Mouse (Mus musculus) neural tube, embryonic 10.5 days (tissue): ENCODE data around the gene Nelfb.

Experiments used
- DNase-seq: peaks from one replicate; pipeline ENCODE4 v3.0.0-alpha.2; 2017; ENCODE audit warnings: low spot score; ENCODE audit errors: extremely low spot score

Gene Nelfb

DNA sequence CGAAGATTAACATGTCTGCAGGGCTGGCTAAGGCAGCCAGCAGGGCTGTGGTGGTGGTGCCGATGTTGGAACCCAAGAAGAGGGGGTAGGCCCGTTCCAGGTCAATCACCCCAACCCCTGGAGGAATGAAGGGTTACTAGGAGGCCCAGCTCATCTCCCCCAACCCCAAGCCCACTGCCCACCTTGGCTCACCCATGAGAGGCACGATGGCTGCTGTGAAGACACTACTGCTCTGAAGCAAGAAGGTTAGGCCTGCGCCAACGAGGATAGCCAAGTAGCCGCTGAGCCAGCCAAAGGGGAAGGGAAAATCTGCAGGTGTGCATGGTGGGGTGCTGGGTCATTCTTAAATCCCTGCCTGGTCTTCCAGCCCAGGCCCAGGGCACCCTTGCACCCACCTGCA, 19.3 kb upstream of the Nelfb start:
- DNase-seq: no peak

DNA sequence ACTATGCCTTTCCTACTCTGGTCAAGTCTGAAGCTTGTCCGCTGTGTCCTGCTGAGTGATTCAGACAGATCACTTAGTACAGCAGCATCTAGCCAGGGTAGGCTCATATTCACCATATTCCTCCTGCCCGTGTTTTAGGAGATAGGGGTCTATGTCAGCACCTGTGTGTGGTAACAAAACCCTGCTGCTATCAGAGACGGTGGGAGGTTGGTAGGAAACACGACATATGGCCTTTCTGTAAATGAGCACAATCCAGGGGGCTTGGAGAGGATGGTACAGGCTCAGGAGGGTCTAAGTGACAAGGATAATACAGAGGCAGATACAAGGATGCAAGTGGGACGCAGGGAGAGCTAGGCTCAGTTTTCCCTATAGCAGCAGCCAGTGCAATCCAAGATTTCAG, 18.3 kb upstream of the Nelfb start:
- no peak for DNase-seq

GRCm38 (mm10) chr2:25228995-25229530, 17.8 kb upstream of the Nelfb start:
- no peak for DNase-seq

DNA sequence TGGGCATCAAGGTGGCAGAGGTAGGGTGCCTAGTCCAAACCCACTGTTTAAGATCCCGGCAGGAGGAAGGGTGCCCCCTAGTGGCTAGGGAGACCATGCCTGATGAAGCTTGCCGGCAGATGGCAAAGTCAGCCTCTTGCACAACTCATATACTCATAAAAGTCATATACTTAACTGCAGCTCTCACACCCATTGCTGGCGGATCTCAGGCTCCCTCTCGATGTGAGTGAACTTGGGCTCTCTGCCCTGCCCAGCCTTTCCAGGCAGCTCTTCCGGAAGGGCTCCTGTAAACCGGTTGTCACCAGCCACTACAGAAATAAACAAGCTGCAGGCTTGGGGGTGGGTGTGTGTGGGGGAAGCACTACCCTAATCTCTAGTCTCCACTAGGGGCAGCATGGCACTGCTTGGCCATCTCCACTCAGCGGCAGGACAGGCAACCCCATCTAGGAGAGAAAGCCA, 17.2 kb upstream of the Nelfb start:
- peak; percentile 81 for DNase-seq

- no peak for DNase-seq
Measured at GRCm38 (mm10) chr2:25227406-25227805, 16.1 kb upstream of the Nelfb start.

GRCm38 (mm10) chr2:25226864-25227263, 15.6 kb upstream of the Nelfb start:
- DNase-seq: no peak

- DNase-seq: no peak
Measured at GRCm38 (mm10) chr2:25225811-25226379, 14.6 kb upstream of the Nelfb start.

DNA sequence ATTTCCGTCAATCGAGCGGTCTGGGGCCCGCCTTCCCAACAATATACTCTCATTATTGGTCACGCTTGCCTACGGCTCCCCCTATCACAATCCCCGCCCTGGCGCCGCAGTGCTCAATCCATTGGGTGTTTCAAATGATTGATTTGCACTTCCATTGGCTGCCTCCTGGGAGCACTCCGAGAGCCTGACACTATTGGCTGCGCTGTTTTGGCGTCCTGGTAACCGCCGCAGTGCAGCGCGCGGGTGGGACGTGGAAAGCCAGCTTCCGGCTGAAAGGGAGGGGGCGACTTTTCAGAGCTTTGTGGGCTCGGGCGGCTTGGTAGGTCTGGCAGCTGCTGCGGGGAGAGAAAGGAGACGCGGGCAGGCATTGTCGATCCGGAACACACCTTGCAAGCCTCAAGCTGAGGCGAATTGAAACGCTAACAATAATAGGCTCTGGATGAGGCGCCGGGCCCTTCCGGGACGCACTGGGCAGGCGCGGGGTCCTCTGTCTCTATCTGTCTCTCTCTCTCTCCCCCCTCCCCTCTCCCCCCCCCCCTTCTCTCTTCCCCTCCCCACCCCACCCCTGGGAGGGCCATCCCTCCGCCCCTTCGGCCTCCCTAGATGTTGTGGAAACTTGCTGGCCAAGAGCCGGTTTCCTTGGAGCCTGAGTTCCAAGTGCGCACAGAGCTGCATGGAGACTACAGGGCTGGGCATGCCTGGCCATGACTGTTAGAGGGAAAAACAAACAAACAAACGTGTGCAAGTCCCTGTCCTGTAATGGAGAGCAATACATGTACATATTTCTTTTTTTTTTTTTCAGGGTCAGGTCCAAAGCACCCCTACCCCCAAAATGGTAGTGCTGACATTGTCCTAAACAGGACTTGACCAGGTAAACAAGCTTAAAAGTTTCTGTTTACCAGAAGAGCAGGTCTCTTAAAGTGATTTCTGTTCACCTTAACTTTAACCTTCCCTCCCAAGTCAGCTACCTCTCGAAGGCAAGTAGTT, 13.8 kb upstream of the Nelfb start:
- DNase-seq: peak; percentile 96

GRCm38 (mm10) chr2:25224492-25224765, 13.1 kb upstream of the Nelfb start, which contains the start of gene Tubb4b:
TSS of gene Tubb4b (minus strand) at chr2:25224702.
- no peak for DNase-seq

DNA sequence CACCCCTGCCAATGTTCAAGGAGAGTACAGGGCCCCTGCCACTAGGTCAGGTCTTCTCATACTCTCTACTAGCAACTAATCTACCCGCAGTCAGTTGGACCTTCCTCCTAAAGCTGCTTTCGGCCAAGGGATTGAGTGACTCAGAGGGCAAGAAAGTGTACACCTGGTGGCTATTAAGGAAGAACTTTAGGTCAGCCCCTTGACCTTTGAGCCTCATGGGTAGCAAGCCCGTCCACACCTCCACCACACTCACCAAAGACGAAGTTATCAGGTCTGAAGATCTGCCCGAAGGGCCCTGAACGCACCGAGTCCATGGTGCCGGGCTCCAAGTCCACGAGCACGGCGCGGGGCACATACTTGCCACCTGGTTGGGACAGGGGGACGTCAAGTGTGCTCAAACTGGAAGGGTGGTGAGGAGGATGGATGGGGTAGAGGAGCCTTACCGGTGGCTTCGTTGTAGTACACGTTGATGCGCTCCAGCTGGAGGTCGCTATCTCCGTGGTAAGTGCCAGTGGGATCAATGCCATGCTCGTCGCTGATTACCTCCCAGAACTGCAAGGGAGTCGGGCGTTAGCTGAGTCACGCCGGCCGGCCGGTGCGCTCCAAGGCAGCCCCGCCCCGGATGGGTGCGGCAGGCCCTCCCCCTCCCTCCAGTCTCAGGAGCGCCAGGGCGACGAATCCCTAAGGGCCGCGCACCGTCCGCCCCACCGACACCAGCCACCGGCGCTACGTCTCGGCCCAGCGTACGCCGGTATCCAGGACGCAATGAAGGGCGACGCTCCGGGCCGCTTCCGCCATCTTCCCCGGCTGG, 12.6 kb upstream of the Nelfb start:
- no peak for DNase-seq

DNA sequence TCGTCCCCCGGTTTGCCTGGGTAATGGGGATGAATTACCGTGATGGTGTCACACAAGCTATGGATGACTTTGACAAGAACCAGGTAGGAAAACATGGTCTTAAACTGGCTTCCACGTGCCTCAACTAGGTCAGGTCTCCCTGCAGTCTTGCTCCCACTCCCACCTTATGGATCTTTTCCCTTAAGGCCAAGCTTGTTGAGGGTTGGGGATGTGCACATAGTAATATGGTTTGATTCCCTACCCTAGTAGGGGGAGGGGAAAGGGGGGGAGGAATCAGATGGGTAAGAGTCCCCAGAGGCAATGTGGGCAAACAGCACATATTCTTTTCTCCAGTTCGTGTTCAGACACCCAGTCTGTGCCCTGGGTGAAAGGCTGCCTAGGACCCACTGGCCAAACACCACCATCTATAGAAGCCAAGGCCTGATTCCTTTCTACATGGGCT, 10.1 kb upstream of the Nelfb start:
- DNase-seq: no peak

DNA sequence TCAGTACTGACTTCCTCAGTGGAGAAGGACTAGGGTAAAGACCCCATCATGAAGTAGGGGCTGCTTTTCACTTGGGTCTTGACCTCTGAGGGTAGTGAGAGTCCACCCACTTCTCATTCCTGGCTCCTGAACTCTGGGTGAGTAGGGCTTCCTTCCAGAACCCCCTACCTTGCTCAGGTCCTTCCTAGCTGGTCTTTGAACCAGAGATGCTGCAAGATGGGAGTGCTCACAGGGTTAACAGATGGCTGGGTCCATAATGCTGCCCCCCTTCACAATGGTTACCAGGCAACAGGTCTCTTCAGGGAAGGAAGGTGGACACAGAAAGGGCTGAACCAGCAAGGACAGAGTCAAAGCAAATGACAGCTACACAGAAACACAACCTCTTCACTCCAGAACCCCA, 7.2 kb upstream of the Nelfb start, which contains the start of gene Fam166a:
Gene Fam166a (plus strand): TSS at position 301 of the 400 bp plus-strand sequence.
- no peak for DNase-seq

DNA sequence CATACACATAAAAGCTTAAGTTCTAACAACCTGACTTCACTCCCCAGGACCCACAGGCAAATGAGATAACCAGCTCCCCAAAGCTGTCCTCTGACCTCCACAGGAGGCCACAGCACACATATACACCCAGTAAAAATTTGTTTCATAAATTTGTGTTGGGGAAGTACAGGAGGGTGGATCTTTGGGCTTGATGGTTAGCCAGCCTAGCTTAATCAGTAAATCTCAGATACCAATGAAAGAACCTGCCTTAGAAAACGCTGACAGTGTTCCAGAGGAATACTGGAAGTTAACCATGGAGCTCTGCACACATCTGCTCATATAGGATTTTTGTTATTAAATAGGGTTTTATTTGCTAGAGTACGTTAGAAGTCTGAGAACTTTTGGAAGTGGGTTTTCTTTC, 6.4 kb upstream of the Nelfb start:
- no peak for DNase-seq

DNA sequence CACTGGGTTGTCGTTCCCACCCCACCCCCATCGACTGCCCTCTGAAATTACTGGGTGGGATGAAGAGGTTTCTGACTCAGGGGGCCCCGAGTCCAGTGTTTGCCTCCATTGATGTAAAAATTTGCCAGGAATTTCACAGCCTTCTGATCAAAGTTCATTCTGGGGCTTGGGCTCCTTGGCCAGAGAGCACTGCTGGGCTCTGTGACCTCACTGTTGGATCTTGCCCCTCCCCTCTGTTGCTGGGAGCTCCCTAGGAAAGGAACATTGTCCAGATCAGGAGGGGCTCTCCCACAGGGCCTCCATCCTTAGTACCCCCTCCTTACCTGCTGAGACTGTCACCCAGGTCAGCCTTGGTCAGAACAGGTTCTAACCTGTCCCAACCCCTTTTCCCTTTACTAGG, 3.2 kb upstream of the Nelfb start, which contains the start of gene Stpg3:
Gene Stpg3 (minus strand): TSS at position 194 of the 400 bp plus-strand sequence.
- DNase-seq: no peak

- DNase-seq: no peak
Measured at GRCm38 (mm10) chr2:25213266-25213865, 2.1 kb upstream of the Nelfb start.

DNA sequence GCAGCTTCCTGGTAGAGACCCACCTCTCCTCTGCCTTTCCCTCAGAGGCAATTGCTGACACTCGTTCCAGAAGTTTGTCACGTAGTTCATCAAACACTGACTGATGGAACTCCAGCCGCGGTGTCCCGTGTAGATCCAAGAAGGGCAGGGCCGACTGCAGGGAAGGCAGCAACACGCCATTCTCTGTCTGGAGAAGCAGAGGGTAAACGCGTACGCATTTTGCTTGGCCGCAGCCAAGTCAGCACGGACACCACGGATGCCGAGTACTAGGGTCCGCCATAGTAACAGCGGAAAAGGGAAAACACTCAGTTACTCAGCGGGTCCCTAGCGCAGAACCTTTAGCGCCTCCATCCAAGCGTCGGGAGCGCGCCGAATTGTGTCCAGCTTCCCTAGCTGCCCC, 603 bp downstream of the Nelfb start:
- DNase-seq: no peak

- no peak for DNase-seq
Measured at GRCm38 (mm10) chr2:25207593-25207992, 3.7 kb downstream of the Nelfb start.

DNA sequence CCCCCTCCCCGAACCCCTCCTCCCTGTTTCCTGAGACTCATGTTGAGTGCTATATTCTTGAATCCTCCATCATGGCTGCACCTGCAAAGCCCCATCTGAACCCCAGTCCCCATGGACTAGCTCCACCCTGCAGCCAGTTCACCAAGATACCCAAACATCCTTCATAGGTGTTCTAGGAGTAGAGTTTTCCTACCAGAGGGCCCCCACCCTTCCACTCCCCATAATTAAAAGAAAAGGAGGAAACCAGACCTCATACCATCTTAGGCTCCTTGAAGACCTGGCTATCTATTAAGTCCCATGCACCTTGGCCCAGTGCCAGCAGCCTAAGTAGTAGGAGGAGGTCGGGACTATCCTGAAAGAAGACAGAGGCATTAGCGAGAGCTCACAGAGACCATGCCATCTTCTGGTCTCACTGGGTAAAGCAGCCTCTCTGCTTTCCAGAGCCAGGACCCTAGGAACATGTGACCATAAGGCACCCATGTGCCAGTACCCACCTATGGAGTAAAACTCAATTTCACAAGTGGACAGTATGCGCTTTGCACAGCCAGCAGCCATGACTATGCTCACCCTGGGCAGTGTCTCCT, 7.6 kb downstream of the Nelfb start:
- no peak for DNase-seq

- DNase-seq: no peak
Measured at GRCm38 (mm10) chr2:25200631-25201030, 10.7 kb downstream of the Nelfb start.

DNA sequence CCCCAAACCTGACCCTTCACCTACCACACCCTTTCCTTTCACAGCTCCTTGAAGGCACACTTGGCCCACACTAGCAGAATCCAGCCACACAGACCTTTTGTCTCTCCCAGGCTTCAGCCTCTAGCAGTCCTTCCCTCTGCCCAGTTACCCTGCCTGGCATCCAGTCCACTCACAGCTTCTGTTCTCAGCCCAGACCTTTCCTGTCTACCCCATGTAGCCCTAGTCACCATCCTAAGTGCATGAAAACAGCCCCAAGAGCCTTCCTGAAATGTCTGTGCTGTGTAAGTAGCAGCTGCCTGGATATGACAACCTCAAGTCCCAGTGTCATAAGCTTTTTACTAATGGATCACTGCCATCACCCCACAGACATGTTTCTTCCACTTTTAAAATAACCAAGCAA, 13.3 kb downstream of the Nelfb start:
- DNase-seq: no peak

GRCm38 (mm10) chr2:25197191-25197590, 14.1 kb downstream of the Nelfb start:
- DNase-seq: no peak
